Mouse (Mus musculus) lung, embryonic 14.5 days (tissue): Measurements from ENCODE around the gene Hsbp1. TPM values are rescaled to one million over a fixed set of nuclear protein-coding genes. Genes with fewer than 3 reads are reported as not detected.

Experiments used
- ATAC-seq: fragments of 200-750 bp; cut with Nextera tagmentation; 2 replicates; pipeline ENCODE4 v1.8.0; 2017; ENCODE audit warnings: mild to moderate bottlenecking, moderate TSS enrichment, moderate library complexity; ENCODE audit not compliant: insufficient read depth
- DNase-seq: peaks from one replicate; pipeline ENCODE4 v3.0.0-alpha.2; 2015
- H3K27ac ChIP-seq: fragments of 300-500 bp; sonication (generic); 2 replicates; pipeline ENCODE4 v1.5.1; 2014; ENCODE audit warnings: low read depth, mild to moderate bottlenecking, moderate library complexity
- H3K27me3 ChIP-seq: fragments of 300-500 bp; sonication (generic); 2 replicates; pipeline ENCODE4 v1.6.1; 2014; ENCODE audit warnings: low read length, control low read depth; ENCODE audit not compliant: insufficient read depth
- H3K36me3 ChIP-seq: fragments of 300-500 bp; sonication (generic); 2 replicates; pipeline ENCODE4 v1.6.1; 2014; ENCODE audit warnings: control low read depth; ENCODE audit not compliant: insufficient read depth
- H3K4me1 ChIP-seq: fragments of 300-500 bp; sonication (generic); 2 replicates; pipeline ENCODE4 v1.6.1; 2014; ENCODE audit warnings: antibody characterized with exemption, control low read depth; ENCODE audit not compliant: insufficient read depth
- H3K4me2 ChIP-seq: fragments of 300-500 bp; sonication (generic); 2 replicates; pipeline ENCODE4 v1.6.1; 2014; ENCODE audit warnings: mild to moderate bottlenecking
- H3K4me3 ChIP-seq: fragments of 300-500 bp; sonication (generic); 2 replicates; pipeline ENCODE4 v1.5.1; 2014; ENCODE audit warnings: low read depth, low read length
- H3K9ac ChIP-seq: fragments of 300-500 bp; sonication (generic); 2 replicates; pipeline ENCODE4 v1.6.1; 2014
- H3K9me3 ChIP-seq: fragments of 300-500 bp; sonication (generic); 2 replicates; pipeline ENCODE4 v1.6.1; 2016; ENCODE audit warnings: low read depth, low read length, control low read depth
- CTCF ChIP-seq: IDR thresholded peaks from 2 replicates; pipeline ENCODE4 v1.5.1; 2016; ENCODE audit warnings: antibody characterized with exemption, low read depth
- WGBS: fragments of 180-500 bp; shearing (Covaris S2); extraction: QIAGEN DNeasy Blood & Tissue Kit; methylation state at CpG from one replicate; pipeline ENCODE4 v1.1.7; 2014; 5-methylcytosine and 5-hydroxymethylcytosine counted together
- polyA plus RNA-seq: library from polyadenylated mRNA; unstranded; fragments of >200 nt; fragmentation: Nextera tagmentation; extraction: Ambion mirVana; gene quantifications from 2 replicates; pipeline ENCODE4 v1.2.1, GENCODE M21; 2014

Gene Hsbp1
- polyA plus RNA-seq, 1 experiment from 2014 or later, result 304 TPM

GRCm38 (mm10) chr8:119339546-119339945 lies 4.7 kb upstream of the Hsbp1 start:
- H3K36me3 ChIP-seq, result no peaks in the 10 kb centered on the region

GRCm38 (mm10) chr8:119343606-119344005 lies 682 bp upstream of the Hsbp1 start:
- DNase-seq (no peak), ATAC-seq (peak; percentile 15; the same call in 1 of the 2 replicates)
- Histone ChIP-seq H3K9me3 (0 out of 2 replicates have a peak, but pooled peaks cover 4% of the 10 kb centered on the region), H3K36me3 (peaks cover 23% of the 10 kb centered on the region), H3K27me3 (no peaks in the 10 kb centered on the region), H3K27ac (no peak overlapping the region), H3K4me2 (peak overlapping the region; percentile 56), H3K9ac (no peak overlapping the region), H3K4me1 (no peaks in the 10 kb centered on the region), H3K4me3 (peak overlapping the region; percentile 99)
- TF ChIP-seq CTCF, result no peak
- 83% methylated on average over 3 of the region's 3 CpGs for WGBS

More at GRCm38 (mm10) chr8:119339546-119339945, 4.7 kb upstream of the Hsbp1 start:
- H3K9ac ChIP-seq, result no peak overlapping the region
- no peaks in the 10 kb centered on the region for H3K27me3 ChIP-seq
- H3K27ac ChIP-seq, result no peak overlapping the region
- H3K4me1 ChIP-seq, result no peaks in the 10 kb centered on the region
- H3K9me3 ChIP-seq, result 0 out of 2 replicates have a peak, but pooled peaks cover 4% of the 10 kb centered on the region
- WGBS, result 77% methylated on average over 4 of the region's 4 CpGs
- DNase-seq, result no peak
- H3K4me2 ChIP-seq, result no peak overlapping the region
- ATAC-seq, result no peak
- no peak for TF ChIP-seq CTCF
- H3K4me3 ChIP-seq, result no peak overlapping the region

GRCm38 (mm10) chr8:119345029-119345682 lies 868 bp downstream of the Hsbp1 start:
- peak overlapping the region; percentile 92 for H3K9ac ChIP-seq
- peak overlapping the region; percentile 73 for H3K4me2 ChIP-seq
- TF ChIP-seq CTCF, result no peak
- H3K27me3 ChIP-seq, result no peaks in the 10 kb centered on the region
- 0 out of 2 replicates have a peak, but pooled peaks cover 4% of the 10 kb centered on the region for H3K9me3 ChIP-seq
- WGBS, result 44% methylated on average over 22 of the region's 22 CpGs
- H3K4me3 ChIP-seq, result peak overlapping the region; percentile 99
- peaks cover 35% of the 10 kb centered on the region for H3K36me3 ChIP-seq
- no peak for ATAC-seq
- no peaks in the 10 kb centered on the region for H3K4me1 ChIP-seq
- no peak overlapping the region for H3K27ac ChIP-seq
- DNase-seq, result peak; percentile 16

GRCm38 (mm10) chr8:119345683-119346075 lies 1.4 kb downstream of the Hsbp1 start:
- H3K4me1 ChIP-seq, result no peaks in the 10 kb centered on the region
- H3K27ac ChIP-seq, result no peak overlapping the region

GRCm38 (mm10) chr8:119351647-119352046 lies 7.4 kb downstream of the Hsbp1 start:
- peaks cover 38% of the 10 kb centered on the region for H3K36me3 ChIP-seq
- TF ChIP-seq CTCF, result no peak
- ATAC-seq, result no peak
- no peaks in the 10 kb centered on the region for H3K4me1 ChIP-seq
- WGBS, result 91% methylated on average over 19 of the region's 19 CpGs
- DNase-seq, result no peak
- no peaks in the 10 kb centered on the region for H3K9me3 ChIP-seq
- no peak overlapping the region for H3K9ac ChIP-seq
- no peak overlapping the region for H3K4me3 ChIP-seq
- no peak overlapping the region for H3K27ac ChIP-seq
- H3K4me2 ChIP-seq, result no peak overlapping the region
- H3K27me3 ChIP-seq, result no peaks in the 10 kb centered on the region

More at GRCm38 (mm10) chr8:119345683-119346075, 1.4 kb downstream of the Hsbp1 start:
- WGBS, result 78% methylated on average over 15 of the region's 15 CpGs
- Histone ChIP-seq H3K4me2 (peak overlapping the region; percentile 73), H3K36me3 (peaks cover 38% of the 10 kb centered on the region), H3K27me3 (no peaks in the 10 kb centered on the region), H3K4me3 (peak overlapping the region; percentile 99), H3K9me3 (0 out of 2 replicates have a peak, but pooled peaks cover 4% of the 10 kb centered on the region), H3K9ac (no peak overlapping the region)
- DNase-seq (no peak), ATAC-seq (no peak)
- TF ChIP-seq CTCF, result peak; percentile 25; the same call in 1 of the 2 replicates

- ATAC-seq, result no peak
- Histone ChIP-seq H3K4me2 (no peak overlapping the region), H3K36me3 (peaks cover 25% of the 10 kb centered on the region), H3K27ac (no peak overlapping the region), H3K4me1 (no peaks in the 10 kb centered on the region), H3K9me3 (no peaks in the 10 kb centered on the region), H3K27me3 (no peaks in the 10 kb centered on the region), H3K9ac (no peak overlapping the region), H3K4me3 (no peak overlapping the region)
- DNase-seq, result peak; percentile 4
- no peak for TF ChIP-seq CTCF
- 75% methylated on average over 10 of the region's 10 CpGs for WGBS
These were observed 8.8 kb downstream of the Hsbp1 start for GRCm38 (mm10) chr8:119352977-119353658.

GRCm38 (mm10) chr8:119353659-119354023 lies 9.4 kb downstream of the Hsbp1 start:
- Histone ChIP-seq H3K9ac (no peak overlapping the region), H3K4me2 (no peak overlapping the region), H3K4me1 (no peaks in the 10 kb centered on the region), H3K9me3 (no peaks in the 10 kb centered on the region), H3K4me3 (no peak overlapping the region), H3K36me3 (peaks cover 19% of the 10 kb centered on the region), H3K27me3 (no peaks in the 10 kb centered on the region), H3K27ac (no peak overlapping the region)
- WGBS, result 77% methylated on average over 6 of the region's 6 CpGs
- ATAC-seq (no peak), DNase-seq (no peak)
- no peak for TF ChIP-seq CTCF
